Mouse (Mus musculus) heart, embryonic 10.5 days (tissue): ENCODE results near the gene Fbrsl1. TPM values are rescaled to one million over a fixed set of nuclear protein-coding genes. Genes with fewer than 3 reads are reported as not detected.

Experiments
- DNase-seq: peaks from one replicate; pipeline ENCODE4 v3.0.0-alpha.2; 2017; ENCODE audit warnings: low spot score
- H3K27ac ChIP-seq: fragments of 300-500 bp; sonication (generic); 2 replicates; pipeline ENCODE4 v1.5.1; 2016; ENCODE audit warnings: mild to moderate bottlenecking
- H3K27me3 ChIP-seq: fragments of 300-500 bp; sonication (generic); 2 replicates; pipeline ENCODE4 v1.6.1; 2016; ENCODE audit warnings: mild to moderate bottlenecking; ENCODE audit not compliant: poor library complexity, insufficient read depth, severe bottlenecking
- H3K36me3 ChIP-seq: fragments of 300-500 bp; sonication (generic); 2 replicates; pipeline ENCODE4 v1.6.1; 2016; ENCODE audit warnings: mild to moderate bottlenecking, moderate library complexity
- H3K4me1 ChIP-seq: fragments of 300-500 bp; sonication (generic); 2 replicates; pipeline ENCODE4 v1.6.1; 2016; ENCODE audit warnings: mild to moderate bottlenecking
- H3K4me3 ChIP-seq: fragments of 300-500 bp; sonication (generic); 2 replicates; pipeline ENCODE4 v1.5.1; 2016; ENCODE audit warnings: mild to moderate bottlenecking, moderate library complexity
- H3K9me3 ChIP-seq: fragments of 300-500 bp; sonication (generic); 2 replicates; pipeline ENCODE4 v1.6.1; 2016; ENCODE audit warnings: mild to moderate bottlenecking, moderate library complexity
- WGBS: fragments of 180-500 bp; shearing (Covaris S2); methylation state at CpG from one replicate; pipeline ENCODE4 v1.1.7; 2016; 5-methylcytosine and 5-hydroxymethylcytosine counted together
- polyA plus RNA-seq: library from polyadenylated mRNA; unstranded; fragments of >200 nt; fragmentation: Nextera tagmentation; extraction: Ambion mirVana; gene quantifications from 2 replicates; pipeline ENCODE4 v1.2.1, GENCODE M21; 2016

The Fbrsl1 gene
- polyA plus RNA-seq, 1 experiment from 2014 or later = 11.1 TPM

DNA sequence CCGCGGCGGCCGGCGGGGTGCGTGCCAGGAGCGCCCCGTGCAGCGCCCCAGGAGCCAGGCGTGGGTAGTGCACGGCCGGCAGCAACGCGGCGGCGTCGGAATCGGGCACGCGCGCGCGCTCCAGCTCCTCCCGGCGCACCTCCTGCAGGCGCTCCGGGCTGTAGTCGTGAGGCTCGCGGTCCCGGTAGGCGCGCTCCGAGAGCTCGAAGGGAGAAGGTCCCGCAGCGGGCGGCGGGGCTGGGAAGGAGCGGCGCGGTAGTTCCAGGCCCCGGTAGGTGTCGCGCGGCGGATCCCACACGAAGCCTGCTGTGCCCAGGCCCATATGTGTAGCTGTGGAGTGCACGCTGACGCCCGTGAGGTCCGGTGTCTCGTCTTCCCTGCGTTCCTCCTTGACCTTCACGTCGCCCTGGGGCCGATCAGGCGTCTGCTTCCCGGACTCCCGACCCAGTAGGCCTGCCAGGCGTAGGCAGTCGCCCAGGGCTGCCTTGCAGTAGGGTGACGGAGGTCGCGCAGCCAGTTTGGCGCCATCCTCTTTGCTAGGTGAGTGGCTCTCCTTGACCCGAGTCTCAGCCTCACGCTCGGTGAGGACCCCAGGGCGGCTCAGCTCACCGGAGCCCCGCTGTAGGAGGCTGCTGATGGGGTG, 85.0 kb downstream of the Fbrsl1 start:
- Histone ChIP-seq H3K4me3 (peak overlapping the region; percentile 66), H3K4me1 (peaks cover 14% of the 10 kb centered on the region), H3K9me3 (no peaks in the 10 kb centered on the region), H3K36me3 (peaks cover 21% of the 10 kb centered on the region), H3K27me3 (peaks cover 22% of the 10 kb centered on the region), H3K27ac (peak overlapping the region; percentile 85)
- WGBS = 1% methylated on average over 71 of the region's 72 CpGs
- peak; percentile 89 for DNase-seq

DNA sequence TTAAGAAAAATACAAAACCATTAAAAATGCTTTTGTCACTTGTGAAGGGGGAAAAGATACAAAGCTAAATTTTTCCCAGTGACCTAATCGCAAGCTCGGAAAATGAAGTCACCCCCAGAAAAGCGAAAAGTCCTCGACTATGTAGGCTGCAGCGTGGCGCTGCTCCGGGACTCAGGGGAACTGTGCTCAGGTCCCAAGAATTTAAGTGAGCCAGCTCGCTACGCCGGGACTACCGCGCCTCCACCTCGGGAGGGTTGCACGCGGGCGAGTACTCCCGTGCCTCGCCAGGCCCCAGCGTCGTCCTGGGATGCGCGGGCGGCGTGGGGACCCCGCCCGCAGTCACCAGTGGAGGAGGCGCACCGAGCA, 85.5 kb downstream of the Fbrsl1 start:
- WGBS = 2% methylated on average over 28 of the region's 28 CpGs
- Histone ChIP-seq H3K4me1 (peaks cover 14% of the 10 kb centered on the region), H3K4me3 (peak overlapping the region; percentile 66), H3K27ac (peak overlapping the region; percentile 85; the same call in 1 of the 2 replicates), H3K27me3 (peaks cover 22% of the 10 kb centered on the region), H3K9me3 (no peaks in the 10 kb centered on the region), H3K36me3 (peaks cover 17% of the 10 kb centered on the region)
- no peak for DNase-seq

- Histone ChIP-seq H3K27ac (no peak overlapping the region), H3K27me3 (peaks cover 22% of the 10 kb centered on the region), H3K36me3 (peaks cover 7% of the 10 kb centered on the region; the same call in 1 of the 2 replicates), H3K4me1 (peaks cover 14% of the 10 kb centered on the region), H3K4me3 (no peak overlapping the region), H3K9me3 (no peaks in the 10 kb centered on the region)
- WGBS = 73% methylated on average over 6 of the region's 6 CpGs
- no peak for DNase-seq
Observed at GRCm38 (mm10) chr5:110361465-110361864, 86.8 kb downstream of the Fbrsl1 start.

- Histone ChIP-seq H3K36me3 (no peaks in the 10 kb centered on the region), H3K27me3 (peaks cover 31% of the 10 kb centered on the region), H3K9me3 (no peaks in the 10 kb centered on the region), H3K27ac (no peak overlapping the region), H3K4me1 (no peaks in the 10 kb centered on the region), H3K4me3 (no peak overlapping the region)
- 41% methylated on average over 9 of the region's 9 CpGs for WGBS
- no peak for DNase-seq
Observed at GRCm38 (mm10) chr5:110357531-110358179, 90.6 kb downstream of the Fbrsl1 start.

DNA sequence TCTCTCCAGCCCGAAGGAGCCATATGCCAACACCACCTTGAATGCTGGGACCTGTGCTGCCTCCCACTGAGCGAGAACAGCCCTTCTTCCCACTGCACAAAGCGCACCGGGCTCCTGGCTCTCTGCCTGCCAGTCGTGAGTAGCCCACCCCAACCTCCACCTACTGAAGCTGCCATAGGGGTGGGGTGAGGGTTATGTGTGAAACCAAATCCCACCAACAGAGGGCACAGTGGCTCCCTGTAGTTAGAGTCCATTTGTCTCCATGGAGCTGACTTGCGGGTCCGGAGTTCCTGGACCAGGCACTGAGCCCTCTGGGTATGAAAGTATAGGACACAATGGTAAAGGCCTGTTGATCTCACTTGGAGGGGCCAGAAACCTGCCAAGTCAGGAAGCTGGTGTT, 93.6 kb downstream of the Fbrsl1 start:
- whole genome bisulfite sequencing = 16% methylated on average over 7 of the region's 7 CpGs
- no peaks in the 10 kb centered on the region for H3K4me1 ChIP-seq
- no peak overlapping the region for H3K4me3 ChIP-seq
- H3K27me3 ChIP-seq = peaks cover 31% of the 10 kb centered on the region
- DNase-seq = no peak
- no peaks in the 10 kb centered on the region for H3K36me3 ChIP-seq
- H3K9me3 ChIP-seq = no peaks in the 10 kb centered on the region
- H3K27ac ChIP-seq = no peak overlapping the region

DNA sequence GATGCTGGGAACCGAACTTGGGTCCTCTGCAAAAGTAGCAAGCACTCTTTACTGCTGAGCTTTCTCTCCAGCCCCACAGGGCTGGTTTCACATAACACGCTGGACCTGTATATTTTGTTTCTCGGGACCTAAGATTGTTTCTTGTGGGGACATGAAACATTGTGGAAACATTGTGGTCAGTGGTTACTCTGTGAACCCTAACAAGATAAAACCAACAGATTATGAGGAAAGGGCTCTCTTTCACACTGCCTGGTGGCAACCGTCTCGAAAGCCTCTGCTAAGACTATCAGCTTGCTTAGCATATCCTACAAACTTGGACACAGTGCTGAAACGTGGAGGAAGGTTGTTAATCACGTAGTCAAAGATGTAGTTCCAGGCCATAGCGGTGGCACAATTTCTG, 101.3 kb downstream of the Fbrsl1 start:
- no peak overlapping the region for H3K27ac ChIP-seq
- WGBS = 77% methylated on average over 8 of the region's 8 CpGs
- no peaks in the 10 kb centered on the region for H3K36me3 ChIP-seq
- DNase-seq = no peak
- H3K27me3 ChIP-seq = peaks cover 46% of the 10 kb centered on the region
- H3K9me3 ChIP-seq = no peaks in the 10 kb centered on the region
- H3K4me1 ChIP-seq = peaks cover 15% of the 10 kb centered on the region
- no peak overlapping the region for H3K4me3 ChIP-seq

- H3K9me3 ChIP-seq = no peaks in the 10 kb centered on the region
- H3K4me1 ChIP-seq = peaks cover 15% of the 10 kb centered on the region
- WGBS = 83% methylated on average over 4 of the region's 4 CpGs
- no peak for DNase-seq
- no peak overlapping the region for H3K27ac ChIP-seq
- H3K4me3 ChIP-seq = no peak overlapping the region
- H3K27me3 ChIP-seq = peaks cover 61% of the 10 kb centered on the region
- no peaks in the 10 kb centered on the region for H3K36me3 ChIP-seq
Observed at GRCm38 (mm10) chr5:110345553-110345952, 102.8 kb downstream of the Fbrsl1 start.

- Histone ChIP-seq H3K9me3 (no peaks in the 10 kb centered on the region), H3K36me3 (0 out of 2 replicates have a peak, but pooled peaks cover 3% of the 10 kb centered on the region), H3K27me3 (peaks cover 68% of the 10 kb centered on the region), H3K4me1 (peaks cover 15% of the 10 kb centered on the region), H3K27ac (no peak within 1 kb of the TSS), H3K4me3 (no peak within 1 kb of the TSS)
- 74% methylated on average over 4 of the region's 4 CpGs for WGBS
- DNase-seq = no peak
Observed at GRCm38 (mm10) chr5:110344524-110344923, 103.8 kb downstream of the Fbrsl1 start, which contains the start of gene Lrcol1. Gene Lrcol1, plus strand, starts transcription at chr5:110344730.

- peak within 1 kb of the TSS; percentile 62 for H3K27ac ChIP-seq
- WGBS = 2% methylated on average over 43 of the region's 43 CpGs
Observed at GRCm38 (mm10) chr5:110342648-110343284, 105.5 kb downstream of the Fbrsl1 start, which contains the start of gene P2rx2. Gene P2rx2, minus strand, starts transcription at chr5:110343212.

GRCm38 (mm10) chr5:110338792-110339191, 109.5 kb downstream of the Fbrsl1 start:
- no peak for DNase-seq
- Histone ChIP-seq H3K9me3 (no peaks in the 10 kb centered on the region), H3K4me1 (peaks cover 15% of the 10 kb centered on the region), H3K27ac (no peak overlapping the region), H3K4me3 (no peak overlapping the region), H3K27me3 (peaks cover 39% of the 10 kb centered on the region), H3K36me3 (peaks cover 50% of the 10 kb centered on the region)
- WGBS = 92% methylated on average over 2 of the region's 2 CpGs

More at GRCm38 (mm10) chr5:110342648-110343284, 105.5 kb downstream of the Fbrsl1 start, which contains the start of gene P2rx2:
- no peaks in the 10 kb centered on the region for H3K9me3 ChIP-seq
- peaks cover 15% of the 10 kb centered on the region for H3K4me1 ChIP-seq
- peak within 1 kb of the TSS; percentile 67 for H3K4me3 ChIP-seq
- peaks cover 68% of the 10 kb centered on the region for H3K27me3 ChIP-seq
- H3K36me3 ChIP-seq = peaks cover 11% of the 10 kb centered on the region
- no peak for DNase-seq

- no peaks in the 10 kb centered on the region for H3K9me3 ChIP-seq
- no peak for DNase-seq
- H3K36me3 ChIP-seq = peaks cover 90% of the 10 kb centered on the region
- WGBS = 87% methylated on average over 3 of the region's 3 CpGs
- H3K4me1 ChIP-seq = no peaks in the 10 kb centered on the region
- no peak overlapping the region for H3K4me3 ChIP-seq
- H3K27ac ChIP-seq = no peak overlapping the region
- H3K27me3 ChIP-seq = no peaks in the 10 kb centered on the region
Observed at GRCm38 (mm10) chr5:110330508-110330907, 117.8 kb downstream of the Fbrsl1 start.

DNA sequence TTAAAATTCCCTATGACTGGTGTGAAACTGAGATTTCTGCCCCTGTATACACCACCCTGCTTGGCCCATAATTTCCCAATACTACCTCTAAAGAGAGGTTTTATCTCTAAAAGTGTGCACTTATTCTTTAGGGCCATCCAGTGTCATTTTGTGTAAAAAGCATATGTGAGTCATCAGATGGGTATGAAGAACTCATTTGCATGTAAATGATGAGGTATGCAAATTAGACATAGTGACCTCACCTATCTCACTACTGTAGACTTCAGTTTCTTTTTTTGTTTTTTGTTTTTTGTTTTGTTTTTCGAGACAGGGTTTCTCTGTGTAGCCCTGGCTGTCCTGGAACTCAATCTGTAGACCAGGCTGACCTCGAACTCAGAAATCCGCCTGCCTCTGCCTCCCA, 135.2 kb downstream of the Fbrsl1 start:
- Histone ChIP-seq H3K27ac (no peak overlapping the region), H3K4me3 (no peak overlapping the region), H3K27me3 (no peaks in the 10 kb centered on the region), H3K4me1 (no peaks in the 10 kb centered on the region), H3K36me3 (peaks cover 75% of the 10 kb centered on the region), H3K9me3 (no peaks in the 10 kb centered on the region)
- WGBS = 98% methylated on average over 3 of the region's 3 CpGs
- no peak for DNase-seq
